Mouse (Mus musculus): Measurements from ENCODE around the gene Trim42. TPM values are rescaled to one million over a fixed set of nuclear protein-coding genes. Genes with fewer than 3 reads are reported as not detected.

Trim42 gene
- polyA plus RNA-seq (2015; fragmentation: Nextera tagmentation; extraction: Ambion mirVana) = not detected in 2 replicates

- Histone ChIP-seq H3K27ac (no peak within 1 kb of the TSS), H3K4me2 (no peak within 1 kb of the TSS), H3K36me3 (no peaks in the 10 kb centered on the region), H3K4me1 (replicated peaks) (no peaks in the 10 kb centered on the region), H3K9me3 (replicated peaks) (no peaks in the 10 kb centered on the region; the same call in 1 of the 2 replicates), H3K9ac (no peak within 1 kb of the TSS), H3K4me3 (replicated peaks) (no peak within 1 kb of the TSS), H3K27me3 (no peaks in the 10 kb centered on the region)
- DNase-seq (no peak), ATAC-seq (ENCODE audit: low read depth) (no peak)
- WGBS (ENCODE audit: insufficient replicate concordance) = 63% methylated on average over 7 of the region's 7 CpGs
Observed at GRCm38 (mm10) chr9:97369591-97369990, at the start of gene Trim42. Trim42 (minus strand) TSS chr9:97369958.

- Histone ChIP-seq H3K27ac (no peak overlapping the region), H3K9ac (no peak overlapping the region), H3K36me3 (no peaks in the 10 kb centered on the region), H3K4me1 (replicated peaks) (no peaks in the 10 kb centered on the region), H3K9me3 (replicated peaks) (no peaks in the 10 kb centered on the region), H3K4me3 (replicated peaks) (no peak overlapping the region), H3K27me3 (no peaks in the 10 kb centered on the region), H3K4me2 (no peak overlapping the region)
- DNase-seq (no peak), ATAC-seq (ENCODE audit: low read depth) (no peak)
- WGBS (ENCODE audit: insufficient replicate concordance) = 61% methylated on average over 6 of the region's 6 CpGs
Observed at GRCm38 (mm10) chr9:97414876-97415668, 45.3 kb upstream of the Trim42 start.

GRCm38 (mm10) chr9:97408142-97408541 lies 38.4 kb upstream of the Trim42 start:
- Histone ChIP-seq H3K36me3 (no peaks in the 10 kb centered on the region), H3K4me3 (replicated peaks) (no peak overlapping the region), H3K4me2 (no peak overlapping the region), H3K9ac (no peak overlapping the region), H3K27me3 (no peaks in the 10 kb centered on the region), H3K4me1 (replicated peaks) (no peaks in the 10 kb centered on the region), H3K9me3 (replicated peaks) (no peaks in the 10 kb centered on the region), H3K27ac (no peak overlapping the region)
- ATAC-seq (ENCODE audit: low read depth) (no peak), DNase-seq (no peak)
- 64% methylated on average over 2 of the region's 2 CpGs for WGBS (ENCODE audit: insufficient replicate concordance)

- H3K27ac ChIP-seq = no peak overlapping the region
- DNase-seq (no peak), ATAC-seq (ENCODE audit: low read depth) (no peak)
- H3K4me3 ChIP-seq (replicated peaks) = no peak overlapping the region
- H3K4me1 ChIP-seq (replicated peaks) = no peaks in the 10 kb centered on the region
- H3K27me3 ChIP-seq = no peaks in the 10 kb centered on the region
- no peaks in the 10 kb centered on the region for H3K36me3 ChIP-seq
- no peak overlapping the region for H3K4me2 ChIP-seq
- 0 out of 2 replicates have a peak, but pooled peaks cover 6% of the 10 kb centered on the region for H3K9me3 ChIP-seq (replicated peaks)
- WGBS (ENCODE audit: insufficient replicate concordance) = 59% methylated on average over 6 of the region's 6 CpGs
- H3K9ac ChIP-seq = no peak overlapping the region
Observed at GRCm38 (mm10) chr9:97356441-97356840, 13.3 kb downstream of the Trim42 start.

- Histone ChIP-seq H3K4me2 (no peak overlapping the region), H3K27me3 (no peaks in the 10 kb centered on the region), H3K9ac (no peak overlapping the region), H3K36me3 (no peaks in the 10 kb centered on the region), H3K9me3 (replicated peaks) (0 out of 2 replicates have a peak, but pooled peaks cover 23% of the 10 kb centered on the region), H3K4me1 (replicated peaks) (no peaks in the 10 kb centered on the region), H3K27ac (no peak overlapping the region), H3K4me3 (replicated peaks) (no peak overlapping the region)
- WGBS (ENCODE audit: insufficient replicate concordance) = 61% methylated on average over 12 of the region's 12 CpGs
- no peak for DNase-seq
- 0 out of 2 replicates have a peak, but pooled peaks have one; percentile 31 for ATAC-seq (ENCODE audit: low read depth)
Observed at GRCm38 (mm10) chr9:97344767-97345297, 24.9 kb downstream of the Trim42 start.

- no peak overlapping the region for H3K4me2 ChIP-seq
- no peaks in the 10 kb centered on the region for H3K36me3 ChIP-seq
- no peak overlapping the region for H3K27ac ChIP-seq
- 0 out of 2 replicates have a peak, but pooled peaks cover 15% of the 10 kb centered on the region for H3K9me3 ChIP-seq (replicated peaks)
- DNase-seq = no peak
- WGBS (ENCODE audit: insufficient replicate concordance) = 40% methylated on average over 5 of the region's 5 CpGs
- no peak overlapping the region for H3K9ac ChIP-seq
- H3K4me3 ChIP-seq (replicated peaks) = no peak overlapping the region
- H3K27me3 ChIP-seq = no peaks in the 10 kb centered on the region
- no peak for ATAC-seq (ENCODE audit: low read depth)
- no peaks in the 10 kb centered on the region for H3K4me1 ChIP-seq (replicated peaks)
Observed at GRCm38 (mm10) chr9:97341772-97342171, 28.0 kb downstream of the Trim42 start.

- H3K9ac ChIP-seq = no peak overlapping the region
- no peaks in the 10 kb centered on the region for H3K4me1 ChIP-seq (replicated peaks)
- no peak overlapping the region for H3K27ac ChIP-seq
- DNase-seq (no peak), ATAC-seq (ENCODE audit: low read depth) (no peak)
- no peak overlapping the region for H3K4me2 ChIP-seq
- no peaks in the 10 kb centered on the region for H3K9me3 ChIP-seq (replicated peaks)
- H3K4me3 ChIP-seq (replicated peaks) = no peak overlapping the region
- H3K36me3 ChIP-seq = no peaks in the 10 kb centered on the region
- no peaks in the 10 kb centered on the region for H3K27me3 ChIP-seq
- 61% methylated on average over 3 of the region's 3 CpGs for WGBS (ENCODE audit: insufficient replicate concordance)
Observed at GRCm38 (mm10) chr9:97322846-97323245, 46.9 kb downstream of the Trim42 start.

- no peaks in the 10 kb centered on the region for H3K36me3 ChIP-seq
- H3K4me3 ChIP-seq (replicated peaks) = no peak overlapping the region
- 68% methylated on average over 10 of the region's 10 CpGs for WGBS (ENCODE audit: insufficient replicate concordance)
- DNase-seq (no peak), ATAC-seq (ENCODE audit: low read depth) (no peak)
- H3K9me3 ChIP-seq (replicated peaks) = no peaks in the 10 kb centered on the region
- H3K4me2 ChIP-seq = no peak overlapping the region
- no peak overlapping the region for H3K27ac ChIP-seq
- no peak overlapping the region for H3K9ac ChIP-seq
- H3K27me3 ChIP-seq = no peaks in the 10 kb centered on the region
- no peaks in the 10 kb centered on the region for H3K4me1 ChIP-seq (replicated peaks)
Observed at GRCm38 (mm10) chr9:97322120-97322519, 47.6 kb downstream of the Trim42 start.

- DNase-seq = no peak
- H3K27me3 ChIP-seq = no peaks in the 10 kb centered on the region
- no peaks in the 10 kb centered on the region for H3K4me1 ChIP-seq (replicated peaks)
- ATAC-seq (ENCODE audit: low read depth) = no peak
- no peak overlapping the region for H3K27ac ChIP-seq
- H3K4me3 ChIP-seq (replicated peaks) = no peak overlapping the region
- WGBS (ENCODE audit: insufficient replicate concordance) = 56% methylated on average over 10 of the region's 10 CpGs
- no peaks in the 10 kb centered on the region for H3K36me3 ChIP-seq
- no peak overlapping the region for H3K4me2 ChIP-seq
- no peak overlapping the region for H3K9ac ChIP-seq
- H3K9me3 ChIP-seq (replicated peaks) = no peaks in the 10 kb centered on the region
Observed at GRCm38 (mm10) chr9:97315421-97316055, 54.2 kb downstream of the Trim42 start.

GRCm38 (mm10) chr9:97311614-97312013 lies 58.1 kb downstream of the Trim42 start:
- 53% methylated on average over 7 of the region's 7 CpGs for WGBS (ENCODE audit: insufficient replicate concordance)
- ATAC-seq (ENCODE audit: low read depth) = no peak
- no peaks in the 10 kb centered on the region for H3K4me1 ChIP-seq (replicated peaks)

GRCm38 (mm10) chr9:97309509-97310053 lies 60.2 kb downstream of the Trim42 start:
- no peak overlapping the region for H3K4me2 ChIP-seq
- H3K36me3 ChIP-seq = no peaks in the 10 kb centered on the region
- DNase-seq (no peak), ATAC-seq (ENCODE audit: low read depth) (no peak)
- no peak overlapping the region for H3K4me3 ChIP-seq (replicated peaks)
- no peaks in the 10 kb centered on the region for H3K4me1 ChIP-seq (replicated peaks)
- no peaks in the 10 kb centered on the region for H3K27me3 ChIP-seq
- WGBS (ENCODE audit: insufficient replicate concordance) = 68% methylated on average over 7 of the region's 7 CpGs
- no peak overlapping the region for H3K9ac ChIP-seq
- no peaks in the 10 kb centered on the region for H3K9me3 ChIP-seq (replicated peaks)
- no peak overlapping the region for H3K27ac ChIP-seq

More at GRCm38 (mm10) chr9:97311614-97312013, 58.1 kb downstream of the Trim42 start:
- Histone ChIP-seq H3K27ac (no peak overlapping the region), H3K9me3 (replicated peaks) (no peaks in the 10 kb centered on the region), H3K9ac (no peak overlapping the region), H3K36me3 (no peaks in the 10 kb centered on the region), H3K27me3 (no peaks in the 10 kb centered on the region), H3K4me3 (replicated peaks) (no peak overlapping the region), H3K4me2 (no peak overlapping the region)
- no peak for DNase-seq
